Mouse (Mus musculus) liver, adult 2 months (tissue): Measurements from ENCODE around the gene Ap1b1.

Experiments used
- CTCF ChIP-seq: fragments of 200-500 bp; IDR thresholded peaks from 2 replicates; pipeline ENCODE4 v1.5.1; 2011; ENCODE audit warnings: low read depth, low read length, control low read depth
- POLR2A ChIP-seq: fragments of 200-500 bp; IDR thresholded peaks from 2 replicates; pipeline ENCODE4 v1.6.1; 2011; ENCODE audit warnings: low read length, control low read depth; ENCODE audit not compliant: insufficient read depth; ENCODE audit errors: extremely low read depth

DNA sequence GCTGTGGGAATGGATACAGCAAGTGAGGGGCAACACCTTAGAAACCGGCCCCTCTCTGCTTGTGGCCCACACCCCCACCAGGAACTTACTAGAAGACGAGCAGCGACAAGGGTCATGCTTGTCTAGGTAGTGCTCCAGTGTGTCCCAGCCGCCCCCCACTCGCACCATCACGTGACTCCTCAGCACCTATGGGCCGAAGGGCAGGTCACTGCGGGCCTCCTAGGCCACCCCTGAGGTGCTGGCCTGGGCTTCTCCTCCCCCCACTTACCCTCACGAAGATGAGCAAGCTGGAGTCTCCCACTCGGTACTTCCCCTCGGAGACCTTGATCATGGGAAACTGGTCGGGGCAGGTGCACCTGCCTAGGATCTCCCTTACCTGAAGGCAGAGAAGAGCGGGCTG is 75.7 kb downstream of the Ap1b1 start:
- TF ChIP-seq CTCF = no peak
- TF ChIP-seq POLR2A = no peak
